Comparison of ENCODE assay signal across 8 mouse cellular contexts in the genomic region with DNA sequence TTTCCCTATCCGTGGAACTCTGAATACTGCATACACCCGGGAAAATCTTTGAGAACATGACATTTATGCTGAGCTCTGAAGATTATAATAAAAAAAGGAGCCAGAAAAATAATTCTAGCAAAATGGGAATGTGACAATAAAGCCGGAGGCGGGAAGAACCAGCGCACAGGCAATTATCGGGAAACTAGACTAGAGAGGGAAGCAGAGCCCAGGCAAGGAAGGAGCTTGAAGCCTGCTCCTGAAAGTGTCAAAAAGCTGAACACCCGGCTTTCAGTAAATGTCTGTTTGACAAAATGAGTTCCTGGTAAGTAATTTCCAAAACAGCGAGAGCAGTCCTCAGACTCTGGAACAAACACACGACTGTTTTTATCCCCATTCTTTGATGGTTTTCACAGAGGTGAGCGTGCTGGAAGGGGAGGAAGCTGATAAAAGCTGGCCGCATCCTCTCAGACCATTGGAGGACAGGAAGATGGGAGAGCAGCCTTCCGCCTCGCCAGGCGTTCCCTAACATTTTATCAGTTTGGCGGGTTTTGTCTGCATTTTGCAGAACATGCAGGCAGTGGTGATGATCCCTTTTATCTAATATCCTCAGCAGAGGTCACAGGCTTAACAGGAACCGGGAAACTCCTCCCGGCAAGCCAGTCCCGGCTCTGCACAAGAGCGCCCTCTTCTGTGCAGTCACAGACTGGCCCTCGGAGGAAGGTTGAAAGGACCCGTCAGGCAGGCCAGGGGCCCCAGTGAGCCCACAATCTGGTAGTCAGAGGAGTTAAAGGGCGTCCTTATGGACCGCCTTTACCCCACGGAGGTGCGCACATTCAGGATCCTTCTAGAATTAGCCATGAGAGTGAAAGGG.
DNase-seq lines count a peak whose midpoint lies in the region; ATAC-seq and TF ChIP-seq lines count a peak whose summit lies in the region.

No protein-coding gene starts in this region.

- no peaks in the 10 kb centered on the region for H3K36me3 ChIP-seq in forebrain, embryonic 15.5 days
- no peaks in the 10 kb centered on the region for H3K36me3 ChIP-seq in liver, embryonic 15.5 days (replicated peaks)
- no peaks in the 10 kb centered on the region for H3K36me3 ChIP-seq in neural tube, embryonic 15.5 days
- H3K36me3 ChIP-seq in testis, adult 2 months (ENCODE audit: control insufficient read depth, insufficient read depth, low read length) = no peaks in the 10 kb centered on the region

- ATAC-seq in CD4-positive, CD25-positive, alpha-beta regulatory T cell, adult 4 months = peak; percentile 72
- peak; percentile 82 for ATAC-seq in forebrain, embryonic 15.5 days (replicated peaks)
- ATAC-seq in liver, embryonic 15.5 days (ENCODE audit: insufficient read depth) = no peak
- peak; percentile 53; the same call in 1 of the 2 replicates for ATAC-seq in neural tube, embryonic 15.5 days (ENCODE audit: low FRiP score)

- TF ChIP-seq POLR2A in testis, adult 2 months (IDR thresholded peaks at IDR 0.05; ENCODE audit: control insufficient read depth, low read depth, low read length) = no peak

- no peaks in the 10 kb centered on the region for H3K9me3 ChIP-seq in forebrain, embryonic 15.5 days
- H3K9me3 ChIP-seq in liver, embryonic 15.5 days (replicated peaks) = no peaks in the 10 kb centered on the region
- H3K9me3 ChIP-seq in neural tube, embryonic 15.5 days (replicated peaks) = no peaks in the 10 kb centered on the region

- no peak overlapping the region for H3K27ac ChIP-seq in forebrain, embryonic 15.5 days (replicated peaks)
- H3K27ac ChIP-seq in liver, embryonic 15.5 days (replicated peaks) = no peak overlapping the region
- peak overlapping the region; percentile 25; the same call in 1 of the 2 replicates for H3K27ac ChIP-seq in neural tube, embryonic 15.5 days (replicated peaks)
- no peak overlapping the region for H3K27ac ChIP-seq in testis, adult 2 months (ENCODE audit: control insufficient read depth, insufficient read depth, low read depth, low read length)

- peak overlapping the region; percentile 36 for H3K9ac ChIP-seq in forebrain, embryonic 15.5 days (replicated peaks)
- H3K9ac ChIP-seq in liver, embryonic 15.5 days = no peak overlapping the region
- H3K9ac ChIP-seq in neural tube, embryonic 15.5 days (replicated peaks) = peak overlapping the region; percentile 23; the same call in 1 of the 2 replicates

- TF ChIP-seq CTCF in testis, adult 2 months (IDR thresholded peaks at IDR 0.05; ENCODE audit: control insufficient read depth, insufficient read depth, insufficient replicate concordance, low read depth, low read length) = peak; percentile 78

- intact Hi-C loops in heart, postnatal 14 days (cut with DNase I) = loop anchor here (10.0 kb wide), 1 partner anchor 201 kb away; a partner anchor contains a TSS

- peak overlapping the region; percentile 30 for H3K4me3 ChIP-seq in forebrain, embryonic 15.5 days
- H3K4me3 ChIP-seq in liver, embryonic 15.5 days (replicated peaks) = no peak overlapping the region
- peak overlapping the region; percentile 23 for H3K4me3 ChIP-seq in neural tube, embryonic 15.5 days (replicated peaks)
- peak overlapping the region; percentile 54 for H3K4me3 ChIP-seq in testis, adult 2 months (ENCODE audit: control insufficient read depth, low read depth, low read length)

- H3K27me3 ChIP-seq in forebrain, embryonic 15.5 days = no peaks in the 10 kb centered on the region
- H3K27me3 ChIP-seq in liver, embryonic 15.5 days = peaks cover 9% of the 10 kb centered on the region; the same call in 1 of the 2 replicates
- H3K27me3 ChIP-seq in neural tube, embryonic 15.5 days (replicated peaks) = 0 out of 2 replicates have a peak, but pooled peaks cover 3% of the 10 kb centered on the region
- H3K27me3 ChIP-seq in testis, adult 2 months (ENCODE audit: control insufficient read depth, insufficient read depth, low read length) = no peaks in the 10 kb centered on the region

- peak overlapping the region; percentile 44 for H3K4me2 ChIP-seq in forebrain, embryonic 15.5 days (replicated peaks)
- peak overlapping the region; percentile 21 for H3K4me2 ChIP-seq in liver, embryonic 15.5 days
- H3K4me2 ChIP-seq in neural tube, embryonic 15.5 days = peak overlapping the region; percentile 58

- peak; percentile 1 for DNase-seq in c-Kit-positive CD71-positive TER-119-positive erythroid progenitor cells, embryonic 14.5 days (ENCODE audit: low spot score)
- DNase-seq in heart, postnatal 14 days = peak; percentile 82 to 92
- DNase-seq in kidney, postnatal 4 days = peak; percentile 85 to 86

- peaks cover 9% of the 10 kb centered on the region for H3K4me1 ChIP-seq in forebrain, embryonic 15.5 days
- no peaks in the 10 kb centered on the region for H3K4me1 ChIP-seq in liver, embryonic 15.5 days (replicated peaks)
- H3K4me1 ChIP-seq in neural tube, embryonic 15.5 days = peaks cover 14% of the 10 kb centered on the region; the same call in 1 of the 2 replicates
- H3K4me1 ChIP-seq in testis, adult 2 months (ENCODE audit: control insufficient read depth, insufficient read depth, low read length) = peaks cover 3% of the 10 kb centered on the region; the same call in 1 of the 2 replicates

- WGBS in forebrain, embryonic 15.5 days = 13% methylated on average over 25 of the region's 25 CpGs
- 16% methylated on average over 25 of the region's 25 CpGs for WGBS in liver, embryonic 15.5 days (ENCODE audit: insufficient replicate concordance)
- WGBS in neural tube, embryonic 15.5 days = 17% methylated on average over 25 of the region's 25 CpGs

Comparison
In these comparisons a context has a peak if more than half of its experiments do, and no peak if none do; other contexts are left out.
1. DNase-seq: peak in every context shown above with its lines; median percentile 87 in heart, postnatal 14 days; 86 in kidney, postnatal 4 days; 1 in c-Kit-positive CD71-positive TER-119-positive erythroid progenitor cells, embryonic 14.5 days.